Mouse (Mus musculus): Measurements from ENCODE around the gene Rnf217.

GRCm38 (mm10) chr10:31467043-31467898 is 141.7 kb downstream of the Rnf217 start:
- TF ChIP-seq CTCF (IDR thresholded peaks at IDR 0.05; ENCODE audit: low read depth) (no peak), EP300 (IDR thresholded peaks at IDR 0.05; ENCODE audit: low read depth) (no peak)
